Mouse (Mus musculus): ENCODE data around the gene Ifi208.
"Not testable (repeated sequence)": the region's sequence is repeated elsewhere in the genome, so short reads cannot be mapped to it uniquely, and the experiment has no call there.

DNA sequence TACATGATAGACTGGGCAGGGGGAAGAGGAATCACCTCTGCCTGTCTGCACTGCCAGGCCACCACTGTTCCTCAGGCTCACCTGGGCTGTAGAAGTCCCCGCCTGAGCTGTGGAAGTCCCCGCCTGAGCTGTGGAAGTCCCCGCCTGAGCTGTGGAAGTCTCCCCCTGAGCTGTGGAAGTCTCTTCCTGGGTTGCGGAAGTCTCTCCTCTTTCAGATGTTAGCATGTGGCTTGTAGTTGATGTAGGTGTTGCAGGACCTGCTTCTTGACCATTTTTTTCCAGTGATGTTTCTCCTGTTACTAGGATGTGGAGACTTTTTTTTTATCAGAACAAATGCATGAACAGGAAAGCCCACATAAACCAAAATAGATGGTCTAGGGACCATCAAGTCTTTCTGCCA lies 61.5 kb downstream of the Ifi208 start:
- not testable (repeated sequence) for TF ChIP-seq CTCF (IDR thresholded peaks at IDR 0.05; ENCODE audit: borderline replicate concordance, extremely low read depth, insufficient read depth, insufficient read length); POLR2A (IDR thresholded peaks at IDR 0.05; ENCODE audit: borderline replicate concordance, extremely low read depth, insufficient read depth, insufficient read length, poor library complexity, severe bottlenecking)

All from brain, embryonic 14.5 days (tissue).